Mouse (Mus musculus): ENCODE results near the gene Rimbp3. TPM values are rescaled to one million over a fixed set of nuclear protein-coding genes. Genes with fewer than 3 reads are reported as not detected.
A peak's percentile ranks its signal among the peaks of the same experiment; 100 is the strongest.

Rimbp3 gene
- total and polyA plus RNA-seq, 3 experiments: 0.06 to 0.34 TPM; not detected in 1

DNA sequence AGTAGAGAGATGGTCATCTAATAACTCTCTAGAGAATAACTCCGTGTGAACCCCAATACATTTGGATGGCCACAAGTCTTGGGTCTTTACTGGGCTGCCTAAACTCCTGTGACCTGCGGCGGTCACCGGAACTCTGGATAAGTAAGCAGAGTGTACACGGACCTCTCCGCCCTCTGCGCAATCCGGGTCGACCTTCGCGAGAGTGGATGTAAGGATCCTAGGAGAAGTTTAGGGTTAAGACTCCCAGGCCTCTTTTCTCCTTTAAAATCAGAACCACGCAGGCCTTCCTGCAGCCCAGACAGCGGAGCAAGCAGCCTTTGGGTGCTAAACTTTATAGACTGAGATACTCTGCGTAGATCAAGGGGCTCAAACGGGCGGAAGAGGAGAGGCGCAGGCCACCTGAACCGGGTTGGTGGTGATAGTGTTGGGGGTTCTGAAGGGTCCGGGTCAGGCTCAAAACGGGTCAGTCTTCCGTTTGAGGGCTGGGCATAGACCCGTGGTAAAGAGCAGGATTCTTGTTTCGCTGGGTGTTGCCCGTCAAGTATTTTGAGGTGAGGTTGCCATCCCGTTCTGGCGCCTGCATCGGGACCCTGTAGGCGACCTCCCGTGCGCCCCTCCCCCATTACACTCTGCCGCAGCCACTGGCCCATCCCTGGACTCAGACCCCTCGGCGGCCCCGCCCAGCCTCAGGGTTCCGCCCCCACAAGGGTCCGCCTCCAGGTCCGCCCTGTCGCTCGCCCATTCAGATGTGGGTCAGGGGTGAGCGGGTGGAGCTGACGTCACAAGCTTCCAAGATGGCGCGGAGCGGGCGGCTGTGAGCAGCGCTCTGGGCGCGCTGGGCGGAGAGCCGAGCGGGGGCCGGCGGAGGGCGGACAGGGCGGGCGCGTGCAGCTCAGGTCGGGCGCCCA is 24.6 kb downstream of the Rimbp3 start, which contains the start of gene Hic2 (continued):
- TF ChIP-seq MAZ (IDR thresholded peaks at IDR 0.05; ENCODE audit: low read depth, low read length): peak; percentile 79
- TF ChIP-seq NRF1 (IDR thresholded peaks at IDR 0.05; ENCODE audit: low read depth, low read length): peak; percentile 55
- no peak for TF ChIP-seq USF1 (IDR thresholded peaks at IDR 0.05; ENCODE audit: low read depth, low read length)
- peak; percentile 82; the same call in 1 of the 2 replicates for TF ChIP-seq POLR2AphosphoS2 (IDR thresholded peaks at IDR 0.05; ENCODE audit: low read depth, low read length)
- no peak for TF ChIP-seq ZKSCAN1 (IDR thresholded peaks at IDR 0.05; ENCODE audit: borderline replicate concordance, low read depth, low read length)
- peak; percentile 96 for TF ChIP-seq POLR2A (IDR thresholded peaks at IDR 0.05; ENCODE audit: low read depth, low read length)
- 0 out of 2 replicates have a peak, but pooled peaks have one; percentile 6 for TF ChIP-seq ETS1 (conservative IDR thresholded peaks at IDR 0.05; ENCODE audit: low read depth, low read length)
- no peak; the same call in 1 of the 2 replicates for TF ChIP-seq SIN3A (IDR thresholded peaks at IDR 0.05; ENCODE audit: low read length)
- TF ChIP-seq TCF12 (IDR thresholded peaks at IDR 0.05; ENCODE audit: low read depth, low read length): peak; percentile 97
- no peak for TF ChIP-seq ZC3H11A (IDR thresholded peaks at IDR 0.05; ENCODE audit: low read depth, low read length)
- peak; percentile 63; the same call in 1 of the 2 replicates for TF ChIP-seq TBP (conservative IDR thresholded peaks at IDR 0.05; ENCODE audit: low read depth, low read length)
- TF ChIP-seq PAX5 (IDR thresholded peaks at IDR 0.05; ENCODE audit: low read length): no peak
- peak; percentile 94 for TF ChIP-seq ZMIZ1 (IDR thresholded peaks at IDR 0.05; ENCODE audit: low read depth, low read length)
- TF ChIP-seq NELFE (IDR thresholded peaks at IDR 0.05; ENCODE audit: low read depth, low read length): peak; percentile 94
- no peak for TF ChIP-seq USF2 (conservative IDR thresholded peaks at IDR 0.05; ENCODE audit: low read depth, low read length)
- no peak for TF ChIP-seq RAD21 (IDR thresholded peaks at IDR 0.05; ENCODE audit: low read depth, low read length)
- no peak; the same call in 1 of the 2 replicates for TF ChIP-seq MAX (IDR thresholded peaks at IDR 0.05; ENCODE audit: low read length)
- no peak for TF ChIP-seq KAT2A (IDR thresholded peaks at IDR 0.05; ENCODE audit: insufficient replicate concordance, low read length)
- TF ChIP-seq GABPA (IDR thresholded peaks at IDR 0.05; ENCODE audit: insufficient replicate concordance, low read depth, low read length): no peak
- no peak for TF ChIP-seq ZNF384 (IDR thresholded peaks at IDR 0.05; ENCODE audit: low read depth, low read length)

GRCm38 (mm10) chr16:17233702-17234498 is 25.5 kb downstream of the Rimbp3 start:
- H3K4me2 ChIP-seq (ENCODE audit: insufficient read depth, low read depth, poor library complexity, severe bottlenecking): peak overlapping the region; percentile 68
- H3K79me2 ChIP-seq (replicated peaks; ENCODE audit: control insufficient read depth, extremely low read depth, insufficient read depth, poor library complexity, severe bottlenecking): peaks cover 39% of the 10 kb centered on the region
- peak overlapping the region; percentile 33; the same call in 1 of the 2 replicates for H3K27ac ChIP-seq (ENCODE audit: insufficient read depth, low read depth)
- dilution Hi-C loops (cut with MboI; ENCODE audit: extremely low pct_ligation_motif_present, extremely low pct_unique_long_range_greater_than_20kb, low sequenced_read_pairs): no loop called here
- in situ Hi-C loops (cut with MboI; ENCODE audit: low pct_ligation_motif_present, low pct_unique_long_range_greater_than_20kb, low sequenced_read_pairs): no loop called here
- peak; percentile 71 for DNase-seq (ENCODE audit: extremely low read depth)
- H3K27me3 ChIP-seq (replicated peaks): peaks cover 8% of the 10 kb centered on the region
- H3K4me3 ChIP-seq (replicated peaks in 1 of 3; ENCODE audit: low read depth in 2 of 3, low read length in 2 of 3, poor library complexity in 1 of 3): peak overlapping the region; percentile 78 to 83 (median 79)
- H3K36me3 ChIP-seq (replicated peaks in 1 of 2; ENCODE audit: control insufficient read depth in 1 of 2, insufficient read depth in 1 of 2, low read length in 1 of 2): peaks cover 0 to 10% of the 10 kb centered on the region in 2 experiments
- H3K9me3 ChIP-seq (replicated peaks; ENCODE audit: low read length): peaks cover 10% of the 10 kb centered on the region
- H3K9ac ChIP-seq (ENCODE audit: insufficient read depth, low read depth): peak overlapping the region; percentile 80
- peaks cover 11 to 27% of the 10 kb centered on the region in 2 experiments for H3K4me1 ChIP-seq (ENCODE audit: control insufficient read depth in 1 of 2, insufficient read depth in 2 of 2)
- no peak; the same call in 1 of the 2 replicates for TF ChIP-seq POLR2AphosphoS2 (IDR thresholded peaks at IDR 0.05; ENCODE audit: low read depth, low read length)
- no peak for TF ChIP-seq SMC3 (IDR thresholded peaks at IDR 0.05; ENCODE audit: low read depth, low read length)
- TF ChIP-seq MEF2A (IDR thresholded peaks at IDR 0.05; ENCODE audit: borderline replicate concordance, low read depth, low read length): peak; percentile 0; the same call in 1 of the 2 replicates
- no peak for TF ChIP-seq ZC3H11A (IDR thresholded peaks at IDR 0.05; ENCODE audit: low read depth, low read length)
- TF ChIP-seq TBP (conservative IDR thresholded peaks at IDR 0.05; ENCODE audit: low read depth, low read length): 0 out of 2 replicates have a peak, but pooled peaks have one; percentile 44
- TF ChIP-seq ZKSCAN1 (IDR thresholded peaks at IDR 0.05; ENCODE audit: borderline replicate concordance, low read depth, low read length): no peak
- peak; percentile 36 for TF ChIP-seq MAX (IDR thresholded peaks at IDR 0.05; ENCODE audit: low read length)
- no peak for TF ChIP-seq MAFK (IDR thresholded peaks at IDR 0.05; ENCODE audit: insufficient replicate concordance, low read length)
- TF ChIP-seq USF2 (conservative IDR thresholded peaks at IDR 0.05; ENCODE audit: low read depth, low read length): no peak
- TF ChIP-seq ETS1 (conservative IDR thresholded peaks at IDR 0.05; ENCODE audit: low read depth, low read length): peak; percentile 2; the same call in 1 of the 2 replicates
- peak; percentile 89 for TF ChIP-seq SIN3A (IDR thresholded peaks at IDR 0.05; ENCODE audit: low read length)
- no peak for TF ChIP-seq JUN (IDR thresholded peaks at IDR 0.05; ENCODE audit: insufficient read depth, low read depth, low read length)
- no peak for TF ChIP-seq CTCF (conservative IDR thresholded peaks at IDR 0.05 in 1 of 2, IDR thresholded peaks at IDR 0.05 in 1 of 2; ENCODE audit: low read depth in 2 of 2, low read length in 2 of 2)
- TF ChIP-seq CHD1 (IDR thresholded peaks at IDR 0.05; ENCODE audit: low read depth, low read length): no peak
- TF ChIP-seq JUND (conservative IDR thresholded peaks at IDR 0.05; ENCODE audit: low read depth, low read length): no peak
- no peak for TF ChIP-seq USF1 (IDR thresholded peaks at IDR 0.05; ENCODE audit: low read depth, low read length)
- TF ChIP-seq IRF4 (IDR thresholded peaks at IDR 0.05; ENCODE audit: low read depth, low read length): no peak; the same call in 1 of the 2 replicates
- peak; percentile 67 for TF ChIP-seq MXI1 (IDR thresholded peaks at IDR 0.05; ENCODE audit: low read depth, low read length)
- TF ChIP-seq GABPA (IDR thresholded peaks at IDR 0.05; ENCODE audit: insufficient replicate concordance, low read depth, low read length): no peak
- TF ChIP-seq TCF12 (IDR thresholded peaks at IDR 0.05; ENCODE audit: low read depth, low read length): peak; percentile 12; the same call in 1 of the 2 replicates
- no peak for TF ChIP-seq EP300 (IDR thresholded peaks at IDR 0.05; ENCODE audit: low read length)
- no peak for TF ChIP-seq KAT2A (IDR thresholded peaks at IDR 0.05; ENCODE audit: insufficient replicate concordance, low read length)
